In the genomic region with DNA sequence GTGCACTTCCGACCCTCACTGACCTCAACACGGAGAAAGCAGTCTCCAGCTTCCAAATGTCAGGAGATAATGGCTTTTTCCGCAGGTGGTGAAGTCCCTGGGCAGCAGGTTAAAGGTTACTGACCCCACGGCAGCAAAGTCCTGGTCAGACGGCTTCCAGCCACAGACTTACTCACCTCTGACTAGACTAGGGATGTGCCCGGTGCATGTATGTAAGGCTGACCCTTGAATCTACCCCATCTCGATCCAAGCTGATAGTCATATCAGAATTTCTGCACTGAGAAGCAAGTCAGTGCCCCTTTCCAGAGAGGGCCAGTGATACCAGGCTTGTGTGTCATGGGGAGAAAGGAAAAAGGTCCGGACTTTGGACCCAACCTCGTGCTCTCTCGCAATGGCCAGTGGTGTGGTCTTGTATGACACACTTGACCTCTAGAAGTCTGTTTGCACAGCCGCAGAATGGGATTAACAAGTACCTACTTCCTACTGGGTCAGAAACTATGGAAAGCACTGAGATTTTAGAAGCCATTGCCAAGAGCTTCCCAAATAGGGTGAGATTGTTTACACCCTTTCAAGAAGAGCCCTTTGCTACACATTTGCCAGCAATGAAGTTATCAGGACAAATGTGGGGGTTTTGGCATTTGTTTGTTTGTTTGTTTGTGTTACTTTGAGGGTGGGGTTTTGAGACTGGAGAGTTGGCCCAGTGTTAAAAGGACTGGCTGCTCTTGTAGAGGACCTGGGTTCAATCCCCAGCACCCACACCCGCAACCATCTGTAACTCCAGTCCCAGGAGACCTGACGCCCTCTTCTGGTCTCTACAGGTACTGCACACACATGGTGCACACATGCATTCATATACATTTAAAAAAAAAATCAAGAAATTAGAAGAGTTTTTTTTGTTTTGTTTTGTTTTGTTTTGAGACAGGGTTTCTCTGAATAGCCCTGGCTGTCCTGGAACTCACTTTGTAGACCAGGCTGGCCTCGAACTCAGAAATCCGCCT, we compare ENCODE assay signal across 16 mouse cellular contexts. TPM values are rescaled to one million over a fixed set of nuclear protein-coding genes. Genes with fewer than 3 reads are reported as not detected.
DNase-seq lines count a peak whose midpoint lies in the region; ATAC-seq and TF ChIP-seq lines count a peak whose summit lies in the region.
"Had no signal": no experiment of that assay in that cellular context is flagged by ENCODE, and none has a peak within 500 bp of the region (broad histone marks: within the 10 kb centered on the region; RNA-seq: fewer than 3 reads in every experiment).

No protein-coding gene starts in this region.

- H3K27ac ChIP-seq in hindbrain, postnatal 0 days: no peak overlapping the region
- no peak overlapping the region for H3K27ac ChIP-seq in hindbrain, embryonic 16.5 days (ENCODE audit: low read depth, low read length)
- no peak overlapping the region for H3K27ac ChIP-seq in ES-Bruce4 (ENCODE audit: insufficient read depth, low read length)
- no peak overlapping the region for H3K27ac ChIP-seq in intestine, embryonic 15.5 days
- no peak overlapping the region for H3K27ac ChIP-seq in lung, postnatal 0 days (ENCODE audit: low read length)
- H3K27ac ChIP-seq: embryonic facial prominence, embryonic 12.5 days; hindbrain, embryonic 15.5 days; midbrain, embryonic 13.5 days had no signal

- H3K36me3 ChIP-seq in hindbrain, postnatal 0 days (ENCODE audit: insufficient read depth, low read length): no peaks in the 10 kb centered on the region
- H3K36me3 ChIP-seq in hindbrain, embryonic 16.5 days (ENCODE audit: control insufficient read depth, insufficient read depth, low read length): no peaks in the 10 kb centered on the region
- peaks cover 11% of the 10 kb centered on the region; the same call in 1 of the 2 replicates for H3K36me3 ChIP-seq in ES-Bruce4 (ENCODE audit: control insufficient read depth, insufficient read depth, low read length, poor library complexity, severe bottlenecking)
- H3K36me3 ChIP-seq in intestine, embryonic 15.5 days: peaks cover 10% of the 10 kb centered on the region; the same call in 1 of the 2 replicates
- no peaks in the 10 kb centered on the region for H3K36me3 ChIP-seq in lung, postnatal 0 days (ENCODE audit: insufficient read depth, low read length)
- H3K36me3 ChIP-seq: hindbrain, embryonic 15.5 days had no signal

- intact Hi-C loops in left cerebral cortex, postnatal 14 days (cut with DNase I): no loop called here

- H3K4me3 ChIP-seq in hindbrain, postnatal 0 days (ENCODE audit: low read length): no peak overlapping the region
- no peak overlapping the region for H3K4me3 ChIP-seq in hindbrain, embryonic 16.5 days (ENCODE audit: low read length)
- H3K4me3 ChIP-seq in ES-Bruce4 (ENCODE audit: low read depth, low read length): no peak overlapping the region
- H3K4me3 ChIP-seq in intestine, embryonic 15.5 days (replicated peaks): no peak overlapping the region
- H3K4me3 ChIP-seq in lung, postnatal 0 days (ENCODE audit: low read depth, low read length): no peak overlapping the region
- H3K4me3 ChIP-seq: embryonic facial prominence, embryonic 12.5 days; hindbrain, embryonic 15.5 days; midbrain, embryonic 13.5 days had no signal

- no peaks in the 10 kb centered on the region for H3K9me3 ChIP-seq in hindbrain, postnatal 0 days (ENCODE audit: low read length)
- no peaks in the 10 kb centered on the region for H3K9me3 ChIP-seq in hindbrain, embryonic 16.5 days (ENCODE audit: control insufficient read depth, low read length)
- 0 out of 2 replicates have a peak, but pooled peaks cover 2% of the 10 kb centered on the region for H3K9me3 ChIP-seq in ES-Bruce4 (replicated peaks; ENCODE audit: control insufficient read depth, insufficient read depth, low read length, poor library complexity, severe bottlenecking)
- H3K9me3 ChIP-seq in intestine, embryonic 15.5 days: no peaks in the 10 kb centered on the region; the same call in 1 of the 2 replicates
- H3K9me3 ChIP-seq in lung, postnatal 0 days (ENCODE audit: low read length): no peaks in the 10 kb centered on the region
- H3K9me3 ChIP-seq: embryonic facial prominence, embryonic 12.5 days; hindbrain, embryonic 15.5 days; midbrain, embryonic 13.5 days had no signal

- TF ChIP-seq CTCF in hindbrain, postnatal 0 days (IDR thresholded peaks at IDR 0.05; ENCODE audit: low read depth): peak; percentile 23
- peak; percentile 27 for TF ChIP-seq CTCF in ES-Bruce4 (IDR thresholded peaks at IDR 0.05; ENCODE audit: low read depth, low read length)
- TF ChIP-seq CTCF in lung, postnatal 0 days (IDR thresholded peaks at IDR 0.05): peak; percentile 49

- TF ChIP-seq POLR2A in ES-Bruce4 (IDR thresholded peaks at IDR 0.05; ENCODE audit: insufficient read depth, low read length): no peak

- TF ChIP-seq EP300 in ES-Bruce4 (IDR thresholded peaks at IDR 0.05; ENCODE audit: insufficient read depth, low read depth, low read length): no peak
- TF ChIP-seq EP300 in lung, postnatal 0 days (IDR thresholded peaks at IDR 0.05): no peak

- 93% methylated on average over 15 of the region's 15 CpGs for WGBS in hindbrain, postnatal 0 days
- 93% methylated on average over 15 of the region's 15 CpGs for WGBS in hindbrain, embryonic 16.5 days
- WGBS in intestine, embryonic 15.5 days: 75% methylated on average over 15 of the region's 15 CpGs
- 72% methylated on average over 15 of the region's 15 CpGs for WGBS in lung, postnatal 0 days

- DNase-seq in hindbrain, postnatal 0 days (ENCODE audit: low spot score): no peak
- DNase-seq in lung, postnatal 0 days (ENCODE audit: low spot score): peak; percentile 26
- DNase-seq in left cerebral cortex, postnatal 14 days (ENCODE audit: low spot score in 2 of 2): no peak
- no peak for DNase-seq in cerebellum, postnatal 36 days
- no peak for DNase-seq in spleen, postnatal 36 days (ENCODE audit: low spot score in 2 of 2)
- DNase-seq: B cell, adult 2 months; cerebellum, postnatal 10 days; heart, adult 11 months; kidney, postnatal 10 days; thymus, adult 2 months had no signal

- no peaks in the 10 kb centered on the region for H3K27me3 ChIP-seq in hindbrain, postnatal 0 days (ENCODE audit: insufficient read depth, low read length)
- H3K27me3 ChIP-seq in hindbrain, embryonic 16.5 days (replicated peaks; ENCODE audit: control insufficient read depth, insufficient read depth, low read length): no peaks in the 10 kb centered on the region
- no peaks in the 10 kb centered on the region for H3K27me3 ChIP-seq in ES-Bruce4 (ENCODE audit: control insufficient read depth, insufficient read depth, low read length, poor library complexity, severe bottlenecking)
- no peaks in the 10 kb centered on the region for H3K27me3 ChIP-seq in intestine, embryonic 15.5 days (replicated peaks)
- H3K27me3 ChIP-seq in lung, postnatal 0 days (replicated peaks; ENCODE audit: insufficient read depth, low read length): no peaks in the 10 kb centered on the region
- H3K27me3 ChIP-seq: embryonic facial prominence, embryonic 12.5 days; hindbrain, embryonic 15.5 days; midbrain, embryonic 13.5 days had no signal

- no peaks in the 10 kb centered on the region for H3K4me1 ChIP-seq in hindbrain, postnatal 0 days (ENCODE audit: insufficient read depth, low read length)
- H3K4me1 ChIP-seq in hindbrain, embryonic 16.5 days (ENCODE audit: control insufficient read depth, insufficient read depth, low read depth, low read length): no peaks in the 10 kb centered on the region
- H3K4me1 ChIP-seq in ES-Bruce4 (ENCODE audit: control insufficient read depth, insufficient read depth, low read length): no peaks in the 10 kb centered on the region
- H3K4me1 ChIP-seq in intestine, embryonic 15.5 days (replicated peaks): no peaks in the 10 kb centered on the region; the same call in none of the 2 replicates
- no peaks in the 10 kb centered on the region for H3K4me1 ChIP-seq in lung, postnatal 0 days (ENCODE audit: insufficient read depth, low read depth, low read length)
- H3K4me1 ChIP-seq: hindbrain, embryonic 15.5 days; midbrain, embryonic 13.5 days had no signal

- no peak overlapping the region for H3K4me2 ChIP-seq in hindbrain, postnatal 0 days (ENCODE audit: low read depth, low read length)
- no peak overlapping the region for H3K4me2 ChIP-seq in hindbrain, embryonic 16.5 days (ENCODE audit: low read length)
- H3K4me2 ChIP-seq in intestine, embryonic 15.5 days (replicated peaks): no peak overlapping the region
- H3K4me2 ChIP-seq in lung, postnatal 0 days (replicated peaks; ENCODE audit: low read depth, low read length): no peak overlapping the region
- H3K4me2 ChIP-seq: embryonic facial prominence, embryonic 12.5 days; hindbrain, embryonic 15.5 days; midbrain, embryonic 13.5 days had no signal

- H3K9ac ChIP-seq in hindbrain, postnatal 0 days (replicated peaks; ENCODE audit: low read length): no peak overlapping the region
- no peak overlapping the region for H3K9ac ChIP-seq in hindbrain, embryonic 16.5 days (ENCODE audit: low read depth, low read length)
- H3K9ac ChIP-seq in ES-Bruce4 (ENCODE audit: low read depth, poor library complexity, severe bottlenecking): no peak overlapping the region
- H3K9ac ChIP-seq in intestine, embryonic 15.5 days: no peak overlapping the region
- no peak overlapping the region for H3K9ac ChIP-seq in lung, postnatal 0 days (replicated peaks; ENCODE audit: low read depth)
- H3K9ac ChIP-seq: embryonic facial prominence, embryonic 12.5 days; hindbrain, embryonic 15.5 days; midbrain, embryonic 13.5 days had no signal

- ATAC-seq in hindbrain, postnatal 0 days: no peak
- no peak for ATAC-seq in hindbrain, embryonic 16.5 days
- ATAC-seq in intestine, embryonic 15.5 days: peak; percentile 39; the same call in 1 of the 2 replicates
- peak; percentile 65 for ATAC-seq in lung, postnatal 0 days
- ATAC-seq: midbrain, embryonic 13.5 days had no signal

RNA-seq across cellular contexts. Expression of gene Tcf7l1, which starts 10.0 kb away (rescaled TPM):
- total RNA-seq in hindbrain, postnatal 0 days (2014; rRNA removed): 2.4 and 4.0 TPM in 2 replicates
- polyA plus RNA-seq in hindbrain, postnatal 0 days (2015; fragmentation: Nextera tagmentation; extraction: Ambion mirVana): 8.2 and 9.1 TPM in 2 replicates
- polyA plus RNA-seq in hindbrain, embryonic 16.5 days (2015; fragmentation: Nextera tagmentation; extraction: Ambion mirVana): 6.3 and 8.1 TPM in 2 replicates
- polyA plus RNA-seq in ES-Bruce4 (2011; ENCODE audit: insufficient read depth, insufficient read length, low read depth, missing spikeins): 84.8 and 93.4 TPM in 2 replicates
- 15.0 and 16.2 TPM in 2 replicates for polyA plus RNA-seq in intestine, embryonic 15.5 days (2015; fragmentation: Nextera tagmentation; extraction: Ambion mirVana)
- 17.5 and 18.6 TPM in 2 replicates for polyA plus RNA-seq in lung, postnatal 0 days (2015; fragmentation: Nextera tagmentation; extraction: Ambion mirVana)
- total RNA-seq in left cerebral cortex, postnatal 14 days (2021): 1 to 10 TPM; 4.8 to 5.0 TPM

Comparison
In these comparisons a context has a peak if more than half of its experiments do, and no peak if none do; other contexts are left out.
1. ATAC-seq: peak in intestine, embryonic 15.5 days (single experiment) and lung, postnatal 0 days (single experiment); none in hindbrain, postnatal 0 days (single experiment) and hindbrain, embryonic 16.5 days (single experiment).
2. Peak in every context shown above with its lines, with median percentiles within 50 percentile points of each other: CTCF ChIP-seq.